Mouse (Mus musculus): ENCODE results near the gene Uggt1. TPM values are rescaled to one million over a fixed set of nuclear protein-coding genes. Genes with fewer than 3 reads are reported as not detected.

Gene Uggt1
- polyA plus RNA-seq, 1 experiment from 2014 or later = 54.7 TPM

GRCm38 (mm10) chr1:36098432-36098831, 146.1 kb downstream of the Uggt1 start:
- Histone ChIP-seq H3K27me3 (no peaks in the 10 kb centered on the region), H3K4me2 (replicated peaks) (no peak overlapping the region), H3K36me3 (peaks cover 19% of the 10 kb centered on the region), H3K4me3 (no peak overlapping the region), H3K4me1 (peaks cover 18% of the 10 kb centered on the region), H3K27ac (replicated peaks) (no peak overlapping the region), H3K9ac (replicated peaks) (no peak overlapping the region), H3K9me3 (no peaks in the 10 kb centered on the region)
- WGBS = 96% methylated on average over 4 of the region's 4 CpGs
- no peak for ATAC-seq (replicated peaks)

- peak; percentile 85 for ATAC-seq (replicated peaks)
- Histone ChIP-seq H3K36me3 (peaks cover 8% of the 10 kb centered on the region; the same call in 1 of the 2 replicates), H3K9me3 (no peaks in the 10 kb centered on the region), H3K27ac (replicated peaks) (peak overlapping the region; percentile 36), H3K27me3 (no peaks in the 10 kb centered on the region), H3K4me1 (peaks cover 18% of the 10 kb centered on the region), H3K4me2 (replicated peaks) (no peak overlapping the region), H3K9ac (replicated peaks) (no peak overlapping the region), H3K4me3 (no peak overlapping the region)
- 72% methylated on average over 12 of the region's 12 CpGs for WGBS
These were observed 148.9 kb downstream of the Uggt1 start for GRCm38 (mm10) chr1:36095423-36096272.

GRCm38 (mm10) chr1:36093741-36094140, 150.8 kb downstream of the Uggt1 start:
- Histone ChIP-seq H3K9ac (replicated peaks) (no peak overlapping the region), H3K9me3 (no peaks in the 10 kb centered on the region), H3K27ac (replicated peaks) (no peak overlapping the region), H3K4me1 (peaks cover 29% of the 10 kb centered on the region), H3K27me3 (no peaks in the 10 kb centered on the region), H3K4me3 (no peak overlapping the region), H3K4me2 (replicated peaks) (no peak overlapping the region), H3K36me3 (peaks cover 8% of the 10 kb centered on the region; the same call in 1 of the 2 replicates)
- no peak for ATAC-seq (replicated peaks)
- 94% methylated on average over 8 of the region's 8 CpGs for WGBS

GRCm38 (mm10) chr1:36091246-36091645, 153.3 kb downstream of the Uggt1 start:
- 75% methylated on average over 6 of the region's 6 CpGs for WGBS
- no peak overlapping the region for H3K4me2 ChIP-seq (replicated peaks)
- H3K27ac ChIP-seq (replicated peaks) = no peak overlapping the region
- H3K36me3 ChIP-seq = peaks cover 13% of the 10 kb centered on the region
- ATAC-seq (replicated peaks) = no peak
- no peak overlapping the region for H3K4me3 ChIP-seq
- H3K27me3 ChIP-seq = no peaks in the 10 kb centered on the region
- no peak overlapping the region for H3K9ac ChIP-seq (replicated peaks)
- H3K9me3 ChIP-seq = no peaks in the 10 kb centered on the region
- H3K4me1 ChIP-seq = peaks cover 33% of the 10 kb centered on the region

- Histone ChIP-seq H3K4me3 (no peak overlapping the region), H3K9me3 (no peaks in the 10 kb centered on the region), H3K27me3 (no peaks in the 10 kb centered on the region), H3K27ac (replicated peaks) (no peak overlapping the region), H3K36me3 (peaks cover 16% of the 10 kb centered on the region), H3K4me1 (peaks cover 27% of the 10 kb centered on the region), H3K9ac (replicated peaks) (no peak overlapping the region), H3K4me2 (replicated peaks) (no peak overlapping the region)
- ATAC-seq (replicated peaks) = 0 out of 2 replicates have a peak, but pooled peaks have one; percentile 9
- 96% methylated on average over 4 of the region's 4 CpGs for WGBS
These were observed 153.8 kb downstream of the Uggt1 start for GRCm38 (mm10) chr1:36090722-36091110.

Small RNA genes within 50 kb of the gene (microRNA-seq; reads per million reads assigned to microRNA genes)
- 4.4 reads per million, percentile 16 among the genes with 10 or more reads in this experiment for gene Mir6897

Other genes starting within 250 kb of the Uggt1 start
- 9.7 and 16.5 TPM in 2 replicates for gene Hs6st1, start 176.3 kb downstream of the Uggt1 start, polyA plus RNA-seq (2015; fragmentation: Nextera tagmentation; extraction: Ambion mirVana)
- 0.53 and 0.59 TPM in 2 replicates for gene Neurl3, start 30.0 kb upstream of the Uggt1 start, polyA plus RNA-seq (2015; fragmentation: Nextera tagmentation; extraction: Ambion mirVana)
- 3.2 and 3.6 TPM in 2 replicates for gene Arid5a, start 63.0 kb upstream of the Uggt1 start, polyA plus RNA-seq (2015; fragmentation: Nextera tagmentation; extraction: Ambion mirVana)
- 34.4 and 37.2 TPM in 2 replicates for gene Kansl3, start 124.5 kb upstream of the Uggt1 start, polyA plus RNA-seq (2015; fragmentation: Nextera tagmentation; extraction: Ambion mirVana)
- gene Fer1l5, start 127.6 kb upstream of the Uggt1 start, polyA plus RNA-seq (2015; fragmentation: Nextera tagmentation; extraction: Ambion mirVana) = 2.0 TPM in 2 replicates
- 66.3 and 68.4 TPM in 2 replicates for gene Lman2l, start 200.6 kb upstream of the Uggt1 start, polyA plus RNA-seq (2015; fragmentation: Nextera tagmentation; extraction: Ambion mirVana)
- 9.8 and 9.9 TPM in 2 replicates for gene Cnnm4, start 226.9 kb upstream of the Uggt1 start, polyA plus RNA-seq (2015; fragmentation: Nextera tagmentation; extraction: Ambion mirVana)